Mouse (Mus musculus): ENCODE results near the gene Myf5. TPM values are rescaled to one million over a fixed set of nuclear protein-coding genes. Genes with fewer than 3 reads are reported as not detected.

The Myf5 gene
- 0.01 TPM in 1 of 2 replicates, not detected in the other for polyA plus RNA-seq (2012; rRNA removed)
- polyA plus RNA-seq (2014; fragmentation: Nextera tagmentation; extraction: Ambion mirVana), result not detected in 2 replicates

DNA sequence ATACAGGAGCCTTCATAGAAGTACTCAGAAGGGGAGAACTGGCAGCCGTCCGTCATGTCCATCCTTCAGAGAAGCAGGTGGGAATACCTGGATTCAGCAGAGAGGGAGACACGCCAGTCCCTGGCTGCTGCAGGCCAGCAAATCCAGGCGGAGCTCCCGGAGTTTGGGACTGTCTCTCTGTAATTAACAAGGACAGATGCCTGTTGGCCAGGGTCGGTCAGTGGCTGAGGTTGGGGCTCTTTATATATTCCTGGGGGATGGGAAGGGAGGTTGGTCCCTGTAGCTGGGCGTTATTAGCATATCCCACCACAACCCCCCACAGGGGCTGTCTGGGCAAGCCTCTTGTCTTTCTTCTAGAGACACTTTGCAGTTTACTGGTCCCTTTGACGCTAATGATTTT lies at the start of gene Myf5:
Gene Myf5 (minus strand): TSS at position 265 of the 400 bp plus-strand sequence.
- TF ChIP-seq EP300 (IDR thresholded peaks at IDR 0.05; ENCODE audit: low read depth), result no peak
- no peak for TF ChIP-seq CTCF (IDR thresholded peaks at IDR 0.05; ENCODE audit: low read depth)
- DNase-seq (ENCODE audit: low read depth in 3 of 3, low spot score in 3 of 3) (no peak), ATAC-seq (ENCODE audit: insufficient read depth) (no peak)
- 50% methylated on average over 8 of the region's 8 CpGs for WGBS (ENCODE audit: insufficient replicate concordance)
- Histone ChIP-seq H3K36me3 (replicated peaks; ENCODE audit: control insufficient read depth, insufficient read depth, low read depth) (no peaks in the 10 kb centered on the region), H3K27ac (no peak within 1 kb of the TSS), H3K27me3 (ENCODE audit: control insufficient read depth, insufficient read depth, low read length) (no peaks in the 10 kb centered on the region), H3K9me3 (ENCODE audit: control insufficient read depth, low read length) (no peaks in the 10 kb centered on the region), H3K4me3 (ENCODE audit: insufficient read depth in 1 of 2, low read depth in 2 of 2, low read length in 2 of 2) (no peak within 1 kb of the TSS), H3K9ac (replicated peaks) (no peak within 1 kb of the TSS), H3K4me2 (ENCODE audit: low read depth) (no peak within 1 kb of the TSS), H3K4me1 (replicated peaks; ENCODE audit: control insufficient read depth in 2 of 2, insufficient read depth in 2 of 2, low read length in 1 of 2) (no peaks in the 10 kb centered on the region)

GRCm38 (mm10) chr10:107528758-107529157 lies 42.8 kb upstream of the Myf5 start:
- H3K9ac ChIP-seq (replicated peaks), result no peak overlapping the region
- no peak overlapping the region for H3K4me2 ChIP-seq (ENCODE audit: low read depth)
- H3K27ac ChIP-seq, result no peak overlapping the region
- ATAC-seq (ENCODE audit: insufficient read depth) (no peak), DNase-seq (ENCODE audit: low read depth in 3 of 3, low spot score in 3 of 3) (no peak)
- TF ChIP-seq EP300 (IDR thresholded peaks at IDR 0.05; ENCODE audit: low read depth), result no peak
- TF ChIP-seq CTCF (IDR thresholded peaks at IDR 0.05; ENCODE audit: low read depth), result no peak
- no peaks in the 10 kb centered on the region for H3K27me3 ChIP-seq (ENCODE audit: control insufficient read depth, insufficient read depth, low read length)
- WGBS (ENCODE audit: insufficient replicate concordance), result 40% methylated on average over 1 of the region's 1 CpGs
- no peaks in the 10 kb centered on the region for H3K36me3 ChIP-seq (replicated peaks; ENCODE audit: control insufficient read depth, insufficient read depth, low read depth)
- H3K9me3 ChIP-seq (ENCODE audit: control insufficient read depth, low read length), result no peaks in the 10 kb centered on the region
- H3K4me1 ChIP-seq (replicated peaks; ENCODE audit: control insufficient read depth in 2 of 2, insufficient read depth in 2 of 2, low read length in 1 of 2), result no peaks in the 10 kb centered on the region
- no peak overlapping the region for H3K4me3 ChIP-seq (ENCODE audit: insufficient read depth in 1 of 2, low read depth in 2 of 2, low read length in 2 of 2)

DNA sequence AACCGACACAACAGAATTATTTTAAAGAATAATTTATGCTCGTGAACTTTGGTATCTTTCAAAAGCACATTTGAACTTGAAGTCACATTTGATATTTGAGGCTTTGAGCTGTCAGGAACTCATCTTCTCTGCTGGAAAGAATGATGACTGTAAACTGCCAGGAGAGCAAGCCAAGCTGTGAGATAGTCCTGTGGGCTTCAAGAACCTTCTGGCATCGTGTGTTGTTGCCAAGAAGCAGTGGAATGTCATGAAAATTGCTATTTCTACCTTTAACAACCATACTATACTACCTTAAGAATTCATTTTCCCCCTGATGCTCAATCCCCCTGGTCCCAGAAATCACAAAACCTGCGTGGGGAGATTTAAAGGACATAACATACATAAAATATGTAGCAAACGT lies 33.3 kb upstream of the Myf5 start:
- H3K4me1 ChIP-seq (replicated peaks; ENCODE audit: control insufficient read depth in 2 of 2, insufficient read depth in 2 of 2, low read length in 1 of 2), result no peaks in the 10 kb centered on the region
- no peak for TF ChIP-seq EP300 (IDR thresholded peaks at IDR 0.05; ENCODE audit: low read depth)
- no peak for TF ChIP-seq CTCF (IDR thresholded peaks at IDR 0.05; ENCODE audit: low read depth)
- no peak overlapping the region for H3K4me3 ChIP-seq (ENCODE audit: insufficient read depth in 1 of 2, low read depth in 2 of 2, low read length in 2 of 2)
- 53% methylated on average over 5 of the region's 5 CpGs for WGBS (ENCODE audit: insufficient replicate concordance)
- H3K9ac ChIP-seq (replicated peaks), result no peak overlapping the region
- H3K36me3 ChIP-seq (replicated peaks; ENCODE audit: control insufficient read depth, insufficient read depth, low read depth), result no peaks in the 10 kb centered on the region
- H3K9me3 ChIP-seq (ENCODE audit: control insufficient read depth, low read length), result no peaks in the 10 kb centered on the region
- no peak overlapping the region for H3K27ac ChIP-seq
- ATAC-seq (ENCODE audit: insufficient read depth) (no peak), DNase-seq (ENCODE audit: low read depth in 3 of 3, low spot score in 3 of 3) (no peak)
- no peaks in the 10 kb centered on the region for H3K27me3 ChIP-seq (ENCODE audit: control insufficient read depth, insufficient read depth, low read length)
- no peak overlapping the region for H3K4me2 ChIP-seq (ENCODE audit: low read depth)

DNA sequence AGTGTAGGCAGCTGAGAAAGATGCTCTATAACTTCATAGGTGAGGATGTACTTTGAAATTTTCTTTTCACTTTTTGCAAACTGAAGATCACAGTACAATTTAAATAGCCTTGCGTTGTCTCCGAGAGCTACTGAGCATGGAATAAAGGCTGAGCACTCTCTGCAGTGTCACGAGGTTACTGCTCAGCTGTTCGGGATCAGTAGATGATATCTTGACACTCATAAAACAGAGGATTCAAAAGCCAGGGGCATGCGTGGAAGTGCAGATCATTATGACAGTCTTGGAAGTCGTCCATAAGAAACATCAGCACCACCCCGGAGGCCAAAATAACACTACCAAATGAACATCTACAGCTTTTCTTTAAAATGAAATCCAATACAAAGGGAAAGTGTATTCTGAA lies 30.7 kb upstream of the Myf5 start:
- TF ChIP-seq EP300 (IDR thresholded peaks at IDR 0.05; ENCODE audit: low read depth) (no peak), CTCF (IDR thresholded peaks at IDR 0.05; ENCODE audit: low read depth) (no peak)
- Histone ChIP-seq H3K9me3 (ENCODE audit: control insufficient read depth, low read length) (no peaks in the 10 kb centered on the region), H3K4me1 (replicated peaks; ENCODE audit: control insufficient read depth in 2 of 2, insufficient read depth in 2 of 2, low read length in 1 of 2) (no peaks in the 10 kb centered on the region), H3K9ac (replicated peaks) (no peak overlapping the region), H3K27ac (no peak overlapping the region), H3K27me3 (ENCODE audit: control insufficient read depth, insufficient read depth, low read length) (no peaks in the 10 kb centered on the region), H3K36me3 (replicated peaks; ENCODE audit: control insufficient read depth, insufficient read depth, low read depth) (no peaks in the 10 kb centered on the region), H3K4me3 (ENCODE audit: insufficient read depth in 1 of 2, low read depth in 2 of 2, low read length in 2 of 2) (no peak overlapping the region), H3K4me2 (ENCODE audit: low read depth) (no peak overlapping the region)
- WGBS (ENCODE audit: insufficient replicate concordance), result 63% methylated on average over 7 of the region's 7 CpGs
- DNase-seq (ENCODE audit: low read depth in 3 of 3, low spot score in 3 of 3), result no peak
- no peak for ATAC-seq (ENCODE audit: insufficient read depth)

DNA sequence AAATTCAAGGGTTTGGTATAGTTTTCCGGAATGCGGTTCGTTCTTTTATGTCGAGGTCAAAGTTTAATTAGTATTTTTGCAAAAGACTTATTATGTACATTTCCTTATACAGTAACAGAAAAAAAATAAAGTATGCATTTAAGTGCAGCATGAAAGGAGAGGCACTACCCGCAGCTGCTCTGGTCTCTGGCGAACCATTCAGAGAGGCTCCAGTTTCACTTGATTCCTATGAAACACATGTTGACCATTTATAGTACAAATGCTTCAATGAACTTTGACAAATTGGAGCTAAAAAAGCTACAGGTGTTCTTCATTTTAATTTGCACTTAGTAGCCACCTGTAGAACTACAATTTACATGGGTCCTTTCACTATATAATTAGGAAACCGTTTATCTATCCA lies 28.8 kb upstream of the Myf5 start:
- H3K4me2 ChIP-seq (ENCODE audit: low read depth), result no peak overlapping the region
- ATAC-seq (ENCODE audit: insufficient read depth) (no peak), DNase-seq (ENCODE audit: low read depth in 3 of 3, low spot score in 3 of 3) (no peak)
- no peak for TF ChIP-seq CTCF (IDR thresholded peaks at IDR 0.05; ENCODE audit: low read depth)
- TF ChIP-seq EP300 (IDR thresholded peaks at IDR 0.05; ENCODE audit: low read depth), result no peak
- H3K4me1 ChIP-seq (replicated peaks; ENCODE audit: control insufficient read depth in 2 of 2, insufficient read depth in 2 of 2, low read length in 1 of 2), result no peaks in the 10 kb centered on the region
- no peak overlapping the region for H3K27ac ChIP-seq
- no peaks in the 10 kb centered on the region for H3K36me3 ChIP-seq (replicated peaks; ENCODE audit: control insufficient read depth, insufficient read depth, low read depth)
- no peak overlapping the region for H3K4me3 ChIP-seq (ENCODE audit: insufficient read depth in 1 of 2, low read depth in 2 of 2, low read length in 2 of 2)
- 75% methylated on average over 7 of the region's 7 CpGs for WGBS (ENCODE audit: insufficient replicate concordance)
- no peaks in the 10 kb centered on the region for H3K9me3 ChIP-seq (ENCODE audit: control insufficient read depth, low read length)
- H3K9ac ChIP-seq (replicated peaks), result no peak overlapping the region
- H3K27me3 ChIP-seq (ENCODE audit: control insufficient read depth, insufficient read depth, low read length), result no peaks in the 10 kb centered on the region

Data from liver, embryonic 14.5 days (tissue).